Mouse (Mus musculus): ENCODE measurements around the gene Syce3. TPM values are rescaled to one million over a fixed set of nuclear protein-coding genes. Genes with fewer than 3 reads are reported as not detected.

Syce3 gene
- polyA plus RNA-seq, 1 experiment from 2014 or later, result not detected

DNA sequence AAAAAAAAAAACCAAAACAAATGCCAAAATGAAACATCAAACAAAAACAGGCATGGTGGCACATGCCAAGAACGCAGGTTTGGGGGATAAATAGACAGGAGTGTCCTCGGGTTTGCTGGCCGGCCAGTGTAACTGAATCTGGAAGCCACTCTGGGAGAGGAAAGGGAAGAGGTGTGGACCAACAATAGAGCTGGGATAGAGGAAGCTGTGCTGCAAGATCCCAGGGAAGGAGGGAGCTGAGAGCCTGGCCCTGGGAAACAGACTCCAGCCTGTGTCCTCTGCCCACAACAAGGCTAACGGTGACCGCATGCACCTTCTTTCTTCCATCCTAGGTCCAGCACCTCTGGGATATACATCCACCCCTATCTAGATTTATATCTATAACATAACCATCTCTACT lies 59.9 kb downstream of the Syce3 start:
- H3K27ac ChIP-seq (ENCODE audit: low read depth), result no peak overlapping the region
- peaks cover 42% of the 10 kb centered on the region for H3K36me3 ChIP-seq (ENCODE audit: insufficient read depth)
- no peak overlapping the region for H3K9ac ChIP-seq
- ATAC-seq (ENCODE audit: insufficient read depth) (no peak), DNase-seq (no peak)
- H3K4me3 ChIP-seq (ENCODE audit: low read depth, low read length), result no peak overlapping the region
- H3K27me3 ChIP-seq (ENCODE audit: insufficient read depth, low read length), result no peaks in the 10 kb centered on the region
- H3K4me1 ChIP-seq (ENCODE audit: insufficient read depth), result peaks cover 8% of the 10 kb centered on the region
- H3K4me2 ChIP-seq, result no peak overlapping the region
- TF ChIP-seq CTCF (IDR thresholded peaks at IDR 0.05; ENCODE audit: low read depth), result no peak
- no peaks in the 10 kb centered on the region for H3K9me3 ChIP-seq (ENCODE audit: low read depth, low read length)
- WGBS, result 80% methylated on average over 5 of the region's 5 CpGs

DNA sequence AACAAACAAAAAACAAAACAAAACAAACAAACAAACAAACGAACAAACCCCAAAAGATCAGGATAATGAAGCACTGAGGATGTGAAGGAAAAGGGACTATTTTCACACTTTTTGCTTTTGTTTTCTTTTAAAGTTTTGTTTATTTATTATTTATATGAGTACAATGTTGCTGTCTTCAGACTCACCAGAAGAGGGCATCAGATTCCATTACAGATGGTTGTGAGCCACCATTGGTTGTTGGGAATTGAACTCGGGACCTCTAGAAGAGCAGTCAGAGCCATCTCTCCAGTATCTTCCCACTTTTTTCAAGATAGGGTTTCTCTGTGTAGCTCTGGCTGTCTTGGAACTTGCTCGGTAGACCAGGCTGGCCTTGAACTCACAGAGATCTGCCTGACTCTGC lies 67.0 kb downstream of the Syce3 start:
- TF ChIP-seq CTCF (IDR thresholded peaks at IDR 0.05; ENCODE audit: low read depth), result no peak
- Histone ChIP-seq H3K27ac (ENCODE audit: low read depth) (no peak overlapping the region), H3K36me3 (ENCODE audit: insufficient read depth) (no peaks in the 10 kb centered on the region), H3K27me3 (ENCODE audit: insufficient read depth, low read length) (no peaks in the 10 kb centered on the region), H3K4me2 (no peak overlapping the region), H3K9ac (no peak overlapping the region), H3K9me3 (ENCODE audit: low read depth, low read length) (no peaks in the 10 kb centered on the region), H3K4me1 (ENCODE audit: insufficient read depth) (no peaks in the 10 kb centered on the region), H3K4me3 (ENCODE audit: low read depth, low read length) (no peak overlapping the region)
- ATAC-seq (ENCODE audit: insufficient read depth), result no peak
- no peak for DNase-seq
- whole genome bisulfite sequencing, result 84% methylated on average over 3 of the region's 3 CpGs

- Histone ChIP-seq H3K9ac (no peak overlapping the region), H3K27ac (ENCODE audit: low read depth) (no peak overlapping the region), H3K27me3 (ENCODE audit: insufficient read depth, low read length) (no peaks in the 10 kb centered on the region), H3K4me3 (ENCODE audit: low read depth, low read length) (no peak overlapping the region), H3K4me1 (ENCODE audit: insufficient read depth) (no peaks in the 10 kb centered on the region), H3K4me2 (no peak overlapping the region), H3K36me3 (ENCODE audit: insufficient read depth) (no peaks in the 10 kb centered on the region), H3K9me3 (ENCODE audit: low read depth, low read length) (no peaks in the 10 kb centered on the region)
- DNase-seq, result no peak
- ATAC-seq (ENCODE audit: insufficient read depth), result no peak
- TF ChIP-seq CTCF (IDR thresholded peaks at IDR 0.05; ENCODE audit: low read depth), result no peak
- WGBS, result 53% methylated on average over 1 of the region's 1 CpGs
Observed at GRCm38 (mm10) chr15:89341678-89342077, 68.6 kb downstream of the Syce3 start.

Other genes with a start within 250 kb of the Syce3 start
- 149 and 156 TPM in 2 replicates for gene Plxnb2, start 229.7 kb downstream of the Syce3 start, polyA plus RNA-seq (2014; fragmentation: Nextera tagmentation; extraction: Ambion mirVana)
- 9.2 and 11.0 TPM in 2 replicates for gene Dennd6b, start 214.0 kb downstream of the Syce3 start, polyA plus RNA-seq (2014; fragmentation: Nextera tagmentation; extraction: Ambion mirVana)
- gene Ppp6r2, start 198.9 kb downstream of the Syce3 start, polyA plus RNA-seq (2014; fragmentation: Nextera tagmentation; extraction: Ambion mirVana), result 25.6 and 27.8 TPM in 2 replicates
- 56.5 and 71.3 TPM in 2 replicates for gene Sbf1, start 95.2 kb downstream of the Syce3 start, polyA plus RNA-seq (2014; fragmentation: Nextera tagmentation; extraction: Ambion mirVana)
- gene Adm2, start 87.8 kb downstream of the Syce3 start, polyA plus RNA-seq (2014; fragmentation: Nextera tagmentation; extraction: Ambion mirVana), result 0.33 and 0.53 TPM in 2 replicates
- not detected in 2 replicates for gene Miox, start 76.1 kb downstream of the Syce3 start, polyA plus RNA-seq (2014; fragmentation: Nextera tagmentation; extraction: Ambion mirVana)
- 59.1 and 63.7 TPM in 2 replicates for gene Lmf2, start 54.8 kb downstream of the Syce3 start, polyA plus RNA-seq (2014; fragmentation: Nextera tagmentation; extraction: Ambion mirVana)
- gene Ncaph2, start 54.8 kb downstream of the Syce3 start, polyA plus RNA-seq (2014; fragmentation: Nextera tagmentation; extraction: Ambion mirVana), result 157 and 168 TPM in 2 replicates
- gene Sco2, start 36.7 kb downstream of the Syce3 start, polyA plus RNA-seq (2014; fragmentation: Nextera tagmentation; extraction: Ambion mirVana), result 4.5 and 7.5 TPM in 2 replicates
- 0.96 and 1.5 TPM in 2 replicates for gene Tymp, start 33.5 kb downstream of the Syce3 start, polyA plus RNA-seq (2014; fragmentation: Nextera tagmentation; extraction: Ambion mirVana)
- 1.1 and 1.3 TPM in 2 replicates for gene Odf3b, start 31.2 kb downstream of the Syce3 start, polyA plus RNA-seq (2014; fragmentation: Nextera tagmentation; extraction: Ambion mirVana)
- gene Klhdc7b, start 25.6 kb downstream of the Syce3 start, polyA plus RNA-seq (2014; fragmentation: Nextera tagmentation; extraction: Ambion mirVana), result not detected in 2 replicates
- 0.54 and 2.3 TPM in 2 replicates for gene Cpt1b, start 15.4 kb upstream of the Syce3 start, polyA plus RNA-seq (2014; fragmentation: Nextera tagmentation; extraction: Ambion mirVana)
- 1.9 and 3.0 TPM in 2 replicates for gene C730034F03Rik, start 19.1 kb upstream of the Syce3 start, polyA plus RNA-seq (2014; fragmentation: Nextera tagmentation; extraction: Ambion mirVana)
- gene Gm44502, start 19.2 kb upstream of the Syce3 start, polyA plus RNA-seq (2014; fragmentation: Nextera tagmentation; extraction: Ambion mirVana), result 0.15 TPM in 1 of 2 replicates, not detected in the other
- 45.9 and 48.3 TPM in 2 replicates for gene Chkb, start 19.4 kb upstream of the Syce3 start, polyA plus RNA-seq (2014; fragmentation: Nextera tagmentation; extraction: Ambion mirVana)
- gene Mapk8ip2, start 43.4 kb upstream of the Syce3 start, polyA plus RNA-seq (2014; fragmentation: Nextera tagmentation; extraction: Ambion mirVana), result 0.57 and 0.60 TPM in 2 replicates
- 12.7 and 14.2 TPM in 2 replicates for gene Arsa, start 66.9 kb upstream of the Syce3 start, polyA plus RNA-seq (2014; fragmentation: Nextera tagmentation; extraction: Ambion mirVana)
- 3.2 and 3.9 TPM in 2 replicates for gene Shank3, start 89.1 kb upstream of the Syce3 start, polyA plus RNA-seq (2014; fragmentation: Nextera tagmentation; extraction: Ambion mirVana)
- 0.16 TPM in 1 of 2 replicates, not detected in the other for gene Acr, start 157.8 kb upstream of the Syce3 start, polyA plus RNA-seq (2014; fragmentation: Nextera tagmentation; extraction: Ambion mirVana)
- gene Rabl2, start 181.4 kb upstream of the Syce3 start, polyA plus RNA-seq (2014; fragmentation: Nextera tagmentation; extraction: Ambion mirVana), result 53.8 and 55.3 TPM in 2 replicates

Measured in lung, embryonic 14.5 days (tissue).